Mouse (Mus musculus): ENCODE measurements around the gene Fam168b. TPM values are rescaled to one million over a fixed set of nuclear protein-coding genes. Genes with fewer than 3 reads are reported as not detected.

Fam168b gene
- polyA plus RNA-seq, 1 experiment from 2014 or later, result 83.2 TPM

- Histone ChIP-seq H3K4me1 (ENCODE audit: insufficient read depth, low read length) (no peaks in the 10 kb centered on the region), H3K27ac (ENCODE audit: low read length) (no peak overlapping the region), H3K9ac (replicated peaks; ENCODE audit: low read length) (no peak overlapping the region), H3K4me3 (ENCODE audit: low read length) (no peak overlapping the region), H3K27me3 (ENCODE audit: insufficient read depth, low read length) (no peaks in the 10 kb centered on the region), H3K9me3 (ENCODE audit: low read length) (no peaks in the 10 kb centered on the region), H3K36me3 (ENCODE audit: insufficient read depth, low read length) (no peaks in the 10 kb centered on the region), H3K4me2 (replicated peaks; ENCODE audit: low read depth, low read length) (no peak overlapping the region)
- WGBS, result 76% methylated on average over 4 of the region's 4 CpGs
- no peak for ATAC-seq (ENCODE audit: low FRiP score, low TSS enrichment)
Observed at GRCm38 (mm10) chr1:34767851-34768250, 75.0 kb downstream of the Fam168b start.

- no peaks in the 10 kb centered on the region for H3K9me3 ChIP-seq (ENCODE audit: low read length)
- H3K4me3 ChIP-seq (ENCODE audit: low read length), result no peak overlapping the region
- H3K36me3 ChIP-seq (ENCODE audit: insufficient read depth, low read length), result no peaks in the 10 kb centered on the region
- 52% methylated on average over 1 of the region's 1 CpGs for WGBS
- H3K27ac ChIP-seq (ENCODE audit: low read length), result no peak overlapping the region
- H3K4me2 ChIP-seq (replicated peaks; ENCODE audit: low read depth, low read length), result no peak overlapping the region
- H3K9ac ChIP-seq (replicated peaks; ENCODE audit: low read length), result no peak overlapping the region
- no peaks in the 10 kb centered on the region for H3K4me1 ChIP-seq (ENCODE audit: insufficient read depth, low read length)
- H3K27me3 ChIP-seq (ENCODE audit: insufficient read depth, low read length), result no peaks in the 10 kb centered on the region
- no peak for ATAC-seq (ENCODE audit: low FRiP score, low TSS enrichment)
Observed at GRCm38 (mm10) chr1:34766899-34767298, 76.0 kb downstream of the Fam168b start.

Other genes starting within 250 kb of the Fam168b start
- 53.2 and 58.0 TPM in 2 replicates for gene Plekhb2, start 6.9 kb upstream of the Fam168b start, polyA plus RNA-seq (2015; fragmentation: Nextera tagmentation; extraction: Ambion mirVana)

Data from kidney, embryonic 16.5 days (tissue).